Mouse (Mus musculus): Measurements from ENCODE around the gene Tcirg1.

Gene Tcirg1

DNA sequence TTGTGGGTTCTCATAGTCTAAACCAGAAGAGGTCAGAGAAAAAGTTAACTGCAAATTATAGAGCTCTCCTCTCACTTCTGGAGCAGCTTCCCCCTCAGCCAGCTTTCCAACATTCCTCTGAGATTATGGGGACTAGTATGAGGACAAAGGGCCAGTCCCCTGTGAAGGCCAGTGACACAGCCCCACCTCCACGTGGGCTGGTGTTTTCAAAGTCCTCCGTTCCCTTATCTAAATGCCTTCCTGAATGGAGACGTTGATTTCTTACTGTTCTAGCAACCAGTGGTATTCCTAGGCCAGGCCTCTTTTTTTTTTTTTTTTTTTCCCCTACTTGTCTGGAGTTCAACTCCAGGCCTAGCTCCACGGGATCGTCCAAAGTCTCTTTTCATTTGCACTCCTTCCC lies 56.9 kb downstream of the Tcirg1 start:
- no peak for DNase-seq

DNA sequence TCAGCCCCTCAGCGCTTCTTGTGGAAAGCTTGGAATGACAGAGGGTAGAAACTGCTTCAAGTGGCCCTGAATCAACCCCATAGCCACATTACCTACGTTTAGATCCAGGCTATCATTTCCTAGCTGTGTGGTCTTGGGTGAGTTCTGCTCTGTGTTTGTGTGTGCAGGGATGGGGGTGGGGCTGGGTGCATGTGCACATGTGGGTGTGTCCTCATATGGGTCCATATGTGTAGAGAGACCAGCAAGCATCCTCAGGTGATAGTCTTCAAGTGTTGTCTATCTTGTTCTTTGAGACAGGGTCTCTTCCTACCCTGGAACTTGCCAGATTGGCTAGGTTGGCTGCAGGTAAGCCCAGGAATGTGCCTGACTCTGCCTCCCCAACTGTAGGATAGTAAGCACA lies 57.7 kb downstream of the Tcirg1 start:
- no peak for DNase-seq

DNA sequence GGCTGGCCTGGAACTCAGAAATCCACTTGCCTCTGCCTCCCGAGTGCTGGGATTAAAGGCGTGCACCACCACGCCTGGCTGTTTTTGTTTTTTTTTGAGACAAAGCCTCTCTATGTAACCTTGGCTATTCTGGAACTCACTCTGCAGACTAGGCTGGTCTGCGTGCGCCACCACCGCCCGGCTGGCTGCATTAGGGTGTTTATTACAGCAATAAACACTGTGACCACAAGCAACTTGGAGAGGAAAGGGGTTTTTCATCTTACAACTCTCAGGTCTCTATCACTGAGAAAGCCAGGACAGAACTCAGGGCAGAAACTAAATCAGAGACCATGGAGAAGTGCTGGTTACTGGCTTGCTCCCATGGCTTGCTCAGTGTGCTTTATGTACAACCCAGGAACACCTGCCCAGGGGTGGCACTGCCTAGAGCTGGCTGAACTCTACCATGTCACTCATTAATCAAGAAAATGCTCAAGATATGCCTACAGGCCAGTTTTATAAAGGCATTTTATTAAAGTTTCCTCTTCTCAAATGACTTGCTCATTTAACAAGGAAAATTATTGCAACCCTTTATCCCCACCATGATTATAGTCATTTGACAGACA lies 58.6 kb downstream of the Tcirg1 start:
- DNase-seq = peak; percentile 58 to 66

DNA sequence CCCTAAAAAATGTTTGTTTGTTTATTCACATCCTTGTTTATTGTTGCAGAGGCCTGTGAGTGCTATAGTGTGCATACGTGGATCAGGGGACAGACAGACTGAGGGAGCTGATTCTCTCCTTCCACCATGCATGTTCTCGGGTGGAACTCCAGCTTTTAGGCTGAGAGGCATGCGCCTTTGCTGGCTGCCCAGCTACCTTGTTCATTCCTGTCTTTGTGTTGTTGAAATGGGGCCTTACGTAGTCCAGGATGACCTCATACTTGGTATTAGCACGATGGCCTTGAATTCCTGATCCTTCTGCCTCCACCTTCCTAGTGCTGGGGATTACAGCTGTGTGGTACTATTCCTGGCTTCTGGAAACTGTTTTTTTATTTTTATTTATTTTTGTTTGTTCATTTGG lies 59.2 kb downstream of the Tcirg1 start:
- DNase-seq = no peak

DNA sequence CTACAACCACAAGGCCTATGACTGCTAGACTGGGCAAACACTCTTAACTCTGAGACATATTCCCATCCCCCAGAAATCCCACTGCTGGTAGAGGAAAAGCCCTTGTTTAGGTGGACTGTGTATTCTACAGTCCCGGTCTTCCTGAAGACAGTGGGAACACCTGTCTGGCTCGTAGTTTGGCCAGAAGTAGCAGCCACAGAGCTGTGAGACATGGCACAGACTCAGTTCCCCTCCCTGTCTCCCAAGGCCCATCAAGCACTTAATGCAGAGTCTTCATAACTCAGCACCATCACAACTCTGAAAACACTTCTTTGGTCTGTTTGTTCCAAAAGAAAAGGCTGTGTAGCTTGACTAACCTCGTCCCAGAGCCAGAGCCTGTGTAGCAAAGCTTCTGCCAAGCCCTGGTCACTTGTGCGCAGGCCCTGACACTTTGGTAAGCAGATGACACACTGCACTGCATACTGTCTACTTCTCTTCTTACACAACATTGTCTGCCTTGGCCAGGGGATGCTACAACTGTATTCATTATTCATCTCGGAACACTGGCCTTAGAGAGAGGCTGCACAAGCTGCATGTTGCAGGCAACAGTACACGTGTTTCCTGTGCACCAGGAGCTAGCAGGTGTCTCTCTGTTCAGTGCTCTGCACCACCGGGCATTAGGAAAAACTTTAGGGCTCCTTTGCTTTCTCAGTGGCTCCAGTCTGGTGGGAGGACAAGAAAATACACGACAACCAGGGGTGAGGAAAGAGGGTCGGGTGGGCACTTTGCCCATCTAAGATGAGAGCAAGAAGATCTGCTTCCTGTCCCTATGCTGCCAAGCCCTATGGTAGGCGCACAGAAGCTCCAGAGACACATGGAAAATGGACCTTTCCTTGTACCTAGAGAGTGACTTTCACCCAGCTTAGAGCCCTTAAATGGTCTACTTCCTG lies 60.0 kb downstream of the Tcirg1 start:
- no peak for DNase-seq

Data from kidney, adult 8-10 months (tissue).